Mouse (Mus musculus): ENCODE results near the gene Vwa8. TPM values are rescaled to one million over a fixed set of nuclear protein-coding genes. Genes with fewer than 3 reads are reported as not detected.
A peak's percentile ranks its signal among the peaks of the same experiment; 100 is the strongest.

The Vwa8 gene
- polyA plus RNA-seq, 1 experiment from 2014 or later, result 7.2 TPM

DNA sequence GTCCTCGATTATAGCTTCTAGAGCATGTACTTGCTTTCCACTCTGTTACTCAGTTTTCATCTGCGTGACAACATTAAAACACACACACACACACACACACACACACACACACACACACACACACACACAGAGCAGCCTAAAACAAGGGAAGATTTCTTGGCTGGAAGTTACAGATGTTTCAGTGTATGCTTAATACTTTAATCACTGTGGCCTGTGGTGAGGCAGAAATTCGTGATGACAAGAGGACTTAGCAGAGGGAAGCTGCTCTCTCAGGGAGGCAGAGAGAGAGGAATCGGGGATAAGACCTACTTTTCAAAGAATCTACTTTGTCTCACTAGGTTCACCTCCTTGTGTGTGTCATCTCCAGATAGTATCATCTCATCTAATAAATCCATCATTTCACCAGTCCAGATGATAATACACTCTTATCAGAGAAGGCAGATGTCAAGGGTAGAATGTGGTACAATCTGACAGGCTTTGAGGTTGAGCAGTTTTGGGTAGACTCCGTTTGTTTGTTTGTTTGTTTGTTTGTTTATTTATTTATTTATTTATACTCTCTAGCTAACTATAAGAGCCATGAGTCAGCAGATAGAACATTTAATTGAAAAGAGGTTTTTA lies 1.2 kb downstream of the Vwa8 start:
- no peak for DNase-seq (ENCODE audit: low spot score)
- 76% methylated on average over 5 of the region's 5 CpGs for WGBS
- Histone ChIP-seq H3K9me3 (replicated peaks) (no peaks in the 10 kb centered on the region), H3K36me3 (no peaks in the 10 kb centered on the region), H3K4me1 (peaks cover 30% of the 10 kb centered on the region), H3K27ac (replicated peaks) (no peak overlapping the region), H3K4me3 (no peak overlapping the region; the same call in 1 of the 2 replicates), H3K27me3 (ENCODE audit: low read depth, poor library complexity, severe bottlenecking) (no peaks in the 10 kb centered on the region; the same call in 1 of the 2 replicates)

DNA sequence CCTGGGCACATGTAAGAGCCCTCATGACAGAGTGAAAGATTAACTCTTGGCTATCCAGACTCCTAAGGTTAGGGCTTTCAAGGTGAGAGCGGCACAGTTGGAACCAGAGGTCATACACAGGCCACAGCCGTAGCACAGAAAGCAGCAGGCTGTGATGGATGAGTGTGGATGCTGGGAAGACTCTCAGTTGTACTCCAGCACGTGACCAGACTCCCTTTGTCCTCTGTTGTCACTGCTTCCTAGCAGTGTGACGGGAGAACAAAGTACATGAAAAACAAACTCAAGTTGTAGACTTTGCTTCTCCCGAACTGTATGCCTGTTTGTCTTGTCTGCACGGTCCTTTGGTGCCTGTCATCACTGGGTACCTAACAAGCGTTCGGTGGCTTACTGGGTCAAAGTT lies 1.8 kb downstream of the Vwa8 start:
- peak overlapping the region; percentile 49; the same call in 1 of the 2 replicates for H3K27ac ChIP-seq (replicated peaks)
- no peaks in the 10 kb centered on the region for H3K36me3 ChIP-seq
- no peak for DNase-seq (ENCODE audit: low spot score)
- 57% methylated on average over 8 of the region's 8 CpGs for WGBS
- H3K4me1 ChIP-seq, result peaks cover 30% of the 10 kb centered on the region
- H3K4me3 ChIP-seq, result no peak overlapping the region
- no peaks in the 10 kb centered on the region; the same call in 1 of the 2 replicates for H3K27me3 ChIP-seq (ENCODE audit: low read depth, poor library complexity, severe bottlenecking)
- H3K9me3 ChIP-seq (replicated peaks), result no peaks in the 10 kb centered on the region

DNA sequence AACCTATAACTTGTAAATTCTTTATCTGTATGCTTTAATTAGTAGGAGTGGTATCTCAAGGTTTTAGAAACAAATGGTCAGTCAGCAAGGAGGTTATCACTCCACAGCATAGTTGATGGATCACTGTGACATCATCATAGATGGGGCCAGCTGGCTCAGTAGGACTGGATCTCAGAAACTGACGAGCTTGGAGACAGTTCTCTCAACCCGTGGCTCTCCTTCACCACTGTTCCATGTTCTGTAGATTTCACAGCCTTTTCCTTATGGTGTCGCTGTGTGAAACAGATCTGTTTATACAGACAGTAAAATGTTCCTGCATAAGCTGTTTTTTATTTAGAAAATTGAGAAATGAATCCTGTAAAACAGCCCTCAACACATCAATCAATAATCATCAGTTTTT lies 2.5 kb downstream of the Vwa8 start:
- H3K4me3 ChIP-seq, result no peak overlapping the region
- WGBS, result 87% methylated on average over 3 of the region's 3 CpGs
- no peak for DNase-seq (ENCODE audit: low spot score)

DNA sequence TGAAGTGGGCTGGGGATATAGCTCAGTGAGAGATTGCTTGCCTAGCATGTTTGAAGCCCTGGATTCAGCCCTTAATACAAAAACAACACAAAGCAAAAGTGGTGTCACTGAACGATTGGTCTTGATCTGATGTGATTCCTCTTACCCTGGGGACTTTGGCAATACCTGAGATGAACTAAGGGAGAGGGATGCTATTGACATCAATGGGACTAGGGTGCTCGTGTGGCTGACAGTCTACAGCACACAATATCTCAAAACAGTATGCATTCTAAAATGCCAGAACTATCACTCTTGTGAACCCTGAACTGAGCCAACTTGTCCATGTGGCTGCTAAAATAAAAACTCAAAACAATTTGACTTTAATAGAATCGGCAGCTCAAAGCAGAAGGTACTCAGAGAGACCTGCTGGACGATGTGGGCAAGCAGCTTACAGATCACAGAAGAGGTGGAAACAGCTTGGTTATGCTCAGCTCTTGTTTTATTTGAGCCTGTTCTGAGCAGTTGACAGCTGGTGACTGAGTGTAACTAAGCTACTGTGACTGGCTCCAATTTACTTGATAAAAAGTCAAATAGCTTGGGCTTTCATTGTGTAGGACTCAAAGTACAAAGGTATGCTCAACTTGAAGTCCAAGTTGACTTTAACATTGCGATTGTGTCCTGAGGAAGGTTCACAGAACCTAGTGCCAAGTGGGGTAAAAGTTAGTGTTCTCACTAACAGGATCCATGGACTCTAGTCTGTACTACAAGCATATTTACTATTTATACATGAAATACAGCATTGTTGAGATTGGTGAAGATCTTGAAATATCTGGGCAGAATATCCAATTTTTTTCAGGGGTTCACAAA lies 3.8 kb downstream of the Vwa8 start:
- no peak for DNase-seq (ENCODE audit: low spot score)
- WGBS, result 85% methylated on average over 5 of the region's 5 CpGs

More for the DNA sequence above, 2.5 kb downstream of the Vwa8 start:
- no peaks in the 10 kb centered on the region for H3K9me3 ChIP-seq (replicated peaks)
- no peaks in the 10 kb centered on the region for H3K36me3 ChIP-seq
- no peak overlapping the region for H3K27ac ChIP-seq (replicated peaks)
- no peaks in the 10 kb centered on the region; the same call in 1 of the 2 replicates for H3K27me3 ChIP-seq (ENCODE audit: low read depth, poor library complexity, severe bottlenecking)
- H3K4me1 ChIP-seq, result peaks cover 30% of the 10 kb centered on the region

DNA sequence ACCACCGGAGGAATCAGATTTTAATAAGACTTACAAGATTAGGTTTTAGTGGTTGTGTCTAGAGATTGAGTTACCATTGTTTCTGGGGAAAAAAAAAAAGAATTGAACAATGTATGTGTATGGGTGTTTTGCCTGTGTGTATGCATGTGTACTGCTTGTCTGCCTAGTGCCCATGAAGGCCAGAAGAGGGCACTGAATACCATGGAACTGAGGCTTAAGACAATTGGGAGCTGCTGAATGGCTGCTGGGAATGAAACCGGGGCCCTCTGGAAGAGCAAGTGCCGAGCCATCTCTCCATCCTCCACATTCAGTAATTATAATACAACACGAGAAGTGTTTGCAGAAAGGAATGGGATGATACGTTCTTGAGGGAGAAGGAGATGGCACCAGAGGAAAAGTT lies 12.3 kb downstream of the Vwa8 start:
- H3K9me3 ChIP-seq (replicated peaks), result no peaks in the 10 kb centered on the region; the same call in 1 of the 2 replicates
- H3K4me1 ChIP-seq, result no peaks in the 10 kb centered on the region
- H3K27ac ChIP-seq (replicated peaks), result no peak overlapping the region
- WGBS, result 92% methylated on average over 5 of the region's 5 CpGs
- no peak overlapping the region for H3K4me3 ChIP-seq
- H3K27me3 ChIP-seq (ENCODE audit: low read depth, poor library complexity, severe bottlenecking), result no peaks in the 10 kb centered on the region
- H3K36me3 ChIP-seq, result no peaks in the 10 kb centered on the region
- DNase-seq (ENCODE audit: low spot score), result no peak

More for the DNA sequence above, 3.8 kb downstream of the Vwa8 start:
- H3K36me3 ChIP-seq, result no peaks in the 10 kb centered on the region
- peaks cover 30% of the 10 kb centered on the region for H3K4me1 ChIP-seq
- H3K27ac ChIP-seq (replicated peaks), result no peak overlapping the region
- no peaks in the 10 kb centered on the region for H3K9me3 ChIP-seq (replicated peaks)
- H3K27me3 ChIP-seq (ENCODE audit: low read depth, poor library complexity, severe bottlenecking), result no peaks in the 10 kb centered on the region
- H3K4me3 ChIP-seq, result no peak overlapping the region

DNA sequence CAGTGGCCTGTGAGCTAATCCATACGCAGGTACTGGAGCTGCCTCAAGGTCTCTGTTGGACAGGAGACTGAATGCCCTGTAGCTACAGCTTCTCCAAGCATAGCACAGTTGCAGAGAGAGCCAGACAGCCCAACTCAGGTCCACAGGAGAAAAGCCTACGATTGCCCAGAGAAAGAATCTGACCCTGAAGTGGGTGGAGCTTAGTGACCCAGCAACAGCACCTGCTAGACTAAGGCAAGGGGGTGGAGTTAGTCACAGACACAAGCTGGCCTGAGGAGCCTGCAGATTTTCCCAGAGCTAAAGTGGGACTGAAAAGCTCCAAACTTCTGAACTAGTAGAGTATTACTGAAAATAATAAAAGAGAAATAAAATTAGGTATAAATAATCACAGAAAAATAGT lies 21.2 kb downstream of the Vwa8 start:
- Histone ChIP-seq H3K4me1 (peaks cover 5% of the 10 kb centered on the region; the same call in 1 of the 2 replicates), H3K36me3 (no peaks in the 10 kb centered on the region), H3K4me3 (no peak overlapping the region), H3K27me3 (ENCODE audit: low read depth, poor library complexity, severe bottlenecking) (no peaks in the 10 kb centered on the region), H3K27ac (replicated peaks) (no peak overlapping the region), H3K9me3 (replicated peaks) (no peaks in the 10 kb centered on the region)
- WGBS, result 31% methylated on average over 2 of the region's 2 CpGs
- DNase-seq (ENCODE audit: low spot score), result no peak

DNA sequence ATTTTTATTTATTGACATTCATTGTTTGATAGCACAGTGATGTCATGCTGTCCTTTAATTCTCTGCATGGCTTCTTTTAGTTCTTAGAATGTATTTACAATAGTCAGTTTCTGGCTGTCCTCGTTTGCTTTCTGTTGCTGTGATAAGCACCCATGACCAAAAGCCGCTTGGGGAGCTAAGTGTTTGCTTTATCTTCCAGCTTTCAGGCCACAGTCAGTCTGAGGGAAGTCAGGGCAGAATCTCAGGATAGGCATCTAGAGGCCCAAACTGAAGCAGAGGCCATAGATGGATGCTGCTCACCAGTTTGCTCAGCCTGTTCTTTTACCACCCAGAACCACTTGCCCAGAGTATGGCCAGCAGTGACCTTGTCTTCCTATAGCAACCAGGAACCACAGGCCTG lies 28.3 kb downstream of the Vwa8 start:
- Histone ChIP-seq H3K9me3 (replicated peaks) (no peaks in the 10 kb centered on the region), H3K36me3 (no peaks in the 10 kb centered on the region), H3K4me3 (no peak overlapping the region), H3K27ac (replicated peaks) (no peak overlapping the region), H3K4me1 (peaks cover 3% of the 10 kb centered on the region; the same call in 1 of the 2 replicates), H3K27me3 (ENCODE audit: low read depth, poor library complexity, severe bottlenecking) (no peaks in the 10 kb centered on the region)
- 87% methylated on average over 2 of the region's 2 CpGs for WGBS
- DNase-seq (ENCODE audit: low spot score), result no peak

DNA sequence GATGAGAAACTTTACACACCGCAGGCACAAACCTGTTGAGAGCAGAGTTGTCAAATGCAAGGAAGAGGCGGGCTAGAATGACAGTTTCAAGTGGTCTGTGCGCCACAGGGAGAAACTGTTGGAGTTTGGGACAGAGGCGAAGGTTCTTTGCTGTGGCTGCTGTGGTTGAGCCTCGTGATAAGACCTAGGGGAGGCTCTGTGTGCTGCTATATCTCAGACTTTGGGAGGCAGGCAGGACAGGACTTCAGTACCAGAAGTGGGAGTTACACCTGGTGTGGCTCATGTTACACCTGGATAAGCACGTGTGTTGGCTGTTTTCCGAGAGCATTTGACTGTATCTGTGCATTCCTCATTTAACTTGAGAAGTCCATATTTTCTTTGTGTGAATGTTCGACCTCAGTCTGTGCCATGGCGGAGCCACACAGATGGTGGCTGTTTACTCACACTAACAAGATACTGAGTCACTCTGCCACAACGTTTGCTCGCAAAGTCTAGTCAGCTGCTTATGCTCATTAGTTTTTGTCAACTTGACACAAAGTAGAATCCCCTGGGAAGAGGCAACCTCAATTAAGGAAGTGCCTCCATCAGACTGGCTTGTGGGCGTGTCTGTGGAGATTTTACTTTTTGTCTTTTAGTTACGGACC lies 29.7 kb downstream of the Vwa8 start:
- peaks cover 3% of the 10 kb centered on the region; the same call in 1 of the 2 replicates for H3K4me1 ChIP-seq
- no peak overlapping the region for H3K4me3 ChIP-seq
- no peak for DNase-seq (ENCODE audit: low spot score)
- no peaks in the 10 kb centered on the region for H3K27me3 ChIP-seq (ENCODE audit: low read depth, poor library complexity, severe bottlenecking)
- H3K27ac ChIP-seq (replicated peaks), result no peak overlapping the region
- no peaks in the 10 kb centered on the region for H3K36me3 ChIP-seq
- 86% methylated on average over 13 of the region's 13 CpGs for WGBS
- no peaks in the 10 kb centered on the region for H3K9me3 ChIP-seq (replicated peaks)

DNA sequence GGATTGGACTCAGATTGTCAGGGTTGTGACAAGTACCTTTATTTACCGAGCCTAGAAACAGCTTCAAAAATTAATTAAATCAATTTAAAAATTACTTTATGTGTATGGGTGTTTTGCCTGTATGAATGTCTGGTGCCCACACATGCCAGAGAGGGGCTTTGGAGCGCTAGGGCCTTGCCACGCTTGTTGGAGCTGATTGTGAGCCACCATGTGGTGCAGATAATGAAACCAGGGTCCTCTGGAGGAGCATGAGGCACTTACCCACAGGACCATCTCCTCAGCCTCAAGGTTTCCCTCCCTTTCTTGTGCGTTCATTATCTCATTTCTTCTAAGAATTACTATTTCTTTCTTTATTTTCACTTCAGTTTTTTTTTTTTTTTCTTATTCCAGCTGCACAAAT lies 32.0 kb downstream of the Vwa8 start:
- no peak for DNase-seq (ENCODE audit: low spot score)
- H3K4me3 ChIP-seq, result no peak overlapping the region
- no peaks in the 10 kb centered on the region for H3K36me3 ChIP-seq
- no peak overlapping the region for H3K27ac ChIP-seq (replicated peaks)
- 84% methylated on average over 4 of the region's 4 CpGs for WGBS
- no peaks in the 10 kb centered on the region for H3K27me3 ChIP-seq (ENCODE audit: low read depth, poor library complexity, severe bottlenecking)
- no peaks in the 10 kb centered on the region for H3K9me3 ChIP-seq (replicated peaks)
- peaks cover 3% of the 10 kb centered on the region; the same call in 1 of the 2 replicates for H3K4me1 ChIP-seq

DNA sequence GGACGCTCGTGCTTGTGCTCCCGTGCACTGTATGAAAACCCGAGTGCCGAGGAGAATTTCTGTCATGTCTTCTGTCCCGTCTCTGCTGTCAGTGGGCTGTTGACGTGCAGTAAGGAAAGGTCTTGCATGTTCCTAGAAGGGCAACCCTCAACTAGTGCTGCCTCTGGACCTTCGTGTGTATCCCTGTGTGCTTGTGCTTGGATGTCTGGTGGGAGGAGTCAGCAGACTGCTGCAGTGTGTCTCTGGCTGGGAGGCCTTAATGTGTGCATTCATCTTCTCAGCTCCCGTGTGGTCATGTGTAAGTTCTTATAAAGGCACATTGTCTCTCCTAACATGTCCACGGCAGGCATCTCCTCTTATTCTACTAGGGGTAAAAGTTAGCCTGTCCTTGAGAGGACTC lies 32.7 kb downstream of the Vwa8 start:
- H3K27me3 ChIP-seq (ENCODE audit: low read depth, poor library complexity, severe bottlenecking), result no peaks in the 10 kb centered on the region
- 85% methylated on average over 10 of the region's 10 CpGs for WGBS
- no peaks in the 10 kb centered on the region for H3K9me3 ChIP-seq (replicated peaks)
- H3K4me1 ChIP-seq, result peaks cover 3% of the 10 kb centered on the region
- H3K4me3 ChIP-seq, result no peak overlapping the region
- no peak overlapping the region for H3K27ac ChIP-seq (replicated peaks)
- DNase-seq (ENCODE audit: low spot score), result no peak
- no peaks in the 10 kb centered on the region for H3K36me3 ChIP-seq

DNA sequence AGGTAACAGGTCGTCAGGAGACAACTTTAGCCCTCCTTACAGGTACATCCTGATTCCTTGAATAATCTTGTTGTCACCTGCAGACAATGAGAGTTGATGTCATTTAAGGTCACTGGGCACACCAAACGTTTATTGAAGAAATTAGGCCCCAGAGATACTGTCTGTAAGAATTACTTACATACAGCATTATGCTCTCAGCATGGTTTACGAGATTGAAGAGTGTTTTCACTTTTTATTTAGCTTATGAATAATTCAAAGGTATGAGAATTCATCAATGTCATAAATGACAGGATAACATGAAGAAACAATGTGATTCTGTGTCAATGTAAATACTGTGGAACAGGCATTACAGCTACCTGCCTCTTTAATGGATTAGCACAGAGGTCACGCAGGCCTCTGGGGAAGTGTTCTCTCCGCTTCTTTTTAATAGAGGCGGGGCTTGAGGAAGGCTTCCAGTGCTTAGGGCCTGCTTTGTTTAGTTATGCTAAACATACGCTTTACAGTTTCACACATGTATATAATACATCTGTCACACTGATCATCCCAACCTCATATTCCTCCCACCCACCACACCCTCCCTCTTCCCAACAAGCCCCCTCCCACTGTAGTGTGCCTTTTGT lies 37.2 kb downstream of the Vwa8 start:
- H3K4me1 ChIP-seq, result peaks cover 3% of the 10 kb centered on the region
- no peaks in the 10 kb centered on the region for H3K9me3 ChIP-seq (replicated peaks)
- no peak for DNase-seq (ENCODE audit: low spot score)
- H3K27me3 ChIP-seq (ENCODE audit: low read depth, poor library complexity, severe bottlenecking), result no peaks in the 10 kb centered on the region
- WGBS, result 80% methylated on average over 7 of the region's 7 CpGs
- no peaks in the 10 kb centered on the region for H3K36me3 ChIP-seq
- H3K27ac ChIP-seq (replicated peaks), result no peak overlapping the region
- no peak overlapping the region for H3K4me3 ChIP-seq

DNA sequence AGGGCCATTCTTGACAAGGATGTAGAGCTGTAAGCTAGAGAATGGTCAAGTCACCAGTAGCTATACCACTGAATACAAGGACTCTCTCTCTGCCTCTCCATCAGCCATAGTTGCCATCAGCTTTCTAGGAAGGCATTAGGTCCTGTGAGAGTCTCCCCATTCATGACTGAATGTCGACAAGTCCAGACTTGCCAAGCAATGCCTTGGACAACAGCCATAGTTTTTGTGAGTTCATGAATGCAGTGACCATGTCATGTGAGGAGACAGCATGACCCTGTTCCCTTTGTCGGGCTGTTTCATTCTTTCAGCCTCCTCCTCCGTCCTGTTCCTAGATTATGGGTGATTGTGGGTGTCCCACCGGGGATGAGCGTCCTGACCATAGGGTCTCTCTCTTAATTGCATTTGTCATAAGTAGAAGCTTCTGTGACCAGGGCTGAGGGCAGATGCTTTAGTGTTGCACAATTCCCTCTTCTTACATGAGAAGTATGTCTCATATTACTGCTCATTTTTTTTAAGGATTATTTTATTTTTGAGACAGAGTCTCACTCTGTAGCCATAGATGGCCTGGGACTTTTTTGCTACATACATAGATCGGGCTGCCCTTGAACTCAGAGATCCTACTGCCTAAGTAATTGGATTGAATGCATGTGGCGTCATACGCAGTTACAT lies 37.8 kb downstream of the Vwa8 start:
- no peak for DNase-seq (ENCODE audit: low spot score)
- 91% methylated on average over 8 of the region's 8 CpGs for WGBS
- no peak overlapping the region for H3K4me3 ChIP-seq

More for the DNA sequence above, 37.8 kb downstream of the Vwa8 start:
- no peak overlapping the region for H3K27ac ChIP-seq (replicated peaks)
- no peaks in the 10 kb centered on the region for H3K36me3 ChIP-seq
- no peaks in the 10 kb centered on the region for H3K27me3 ChIP-seq (ENCODE audit: low read depth, poor library complexity, severe bottlenecking)
- no peaks in the 10 kb centered on the region for H3K9me3 ChIP-seq (replicated peaks)
- peaks cover under 1% of the 10 kb centered on the region for H3K4me1 ChIP-seq

Data from midbrain, embryonic 10.5 days (tissue).